Mouse (Mus musculus) spleen, postnatal 36 days (tissue): ENCODE data around the gene Fndc3c1.
"Not testable (repeated sequence)": the region's sequence is repeated elsewhere in the genome, so short reads cannot be mapped to it uniquely, and the experiment has no call there.

Experiments
- DNase-seq, 2 experiments: peaks; one replicate each; pipeline ENCODE4 v3.0.0; 2022; ENCODE audit warnings: low spot score in 2 of 2, mixed read lengths in 1 of 2

Gene Fndc3c1

GRCm38 (mm10) chrX:106485101-106485651 lies at the start of gene Fndc3c1:
Gene Fndc3c1 (minus strand): TSS chrX:106485401.
- no peak for DNase-seq

GRCm38 (mm10) chrX:106486451-106486850 lies 1.2 kb upstream of the Fndc3c1 start:
- DNase-seq: no peak

GRCm38 (mm10) chrX:106485671-106486070 lies 470 bp upstream of the Fndc3c1 start:
- DNase-seq: no peak

- DNase-seq: not testable (repeated sequence)
Observed at GRCm38 (mm10) chrX:106479891-106480290, 5.3 kb downstream of the Fndc3c1 start.

GRCm38 (mm10) chrX:106385304-106385703 lies 99.9 kb downstream of the Fndc3c1 start:
- no peak for DNase-seq

GRCm38 (mm10) chrX:106380608-106381007 lies 104.6 kb downstream of the Fndc3c1 start:
- no peak for DNase-seq
